Mouse (Mus musculus) kidney, adult 9 months (tissue): Measurements from ENCODE around the gene Armh3.
A peak's percentile ranks its signal among the peaks of the same experiment; 100 is the strongest.

Experiments used
- DNase-seq: peaks from one replicate; pipeline ENCODE4 v3.0.0; 2022

Gene Armh3

DNA sequence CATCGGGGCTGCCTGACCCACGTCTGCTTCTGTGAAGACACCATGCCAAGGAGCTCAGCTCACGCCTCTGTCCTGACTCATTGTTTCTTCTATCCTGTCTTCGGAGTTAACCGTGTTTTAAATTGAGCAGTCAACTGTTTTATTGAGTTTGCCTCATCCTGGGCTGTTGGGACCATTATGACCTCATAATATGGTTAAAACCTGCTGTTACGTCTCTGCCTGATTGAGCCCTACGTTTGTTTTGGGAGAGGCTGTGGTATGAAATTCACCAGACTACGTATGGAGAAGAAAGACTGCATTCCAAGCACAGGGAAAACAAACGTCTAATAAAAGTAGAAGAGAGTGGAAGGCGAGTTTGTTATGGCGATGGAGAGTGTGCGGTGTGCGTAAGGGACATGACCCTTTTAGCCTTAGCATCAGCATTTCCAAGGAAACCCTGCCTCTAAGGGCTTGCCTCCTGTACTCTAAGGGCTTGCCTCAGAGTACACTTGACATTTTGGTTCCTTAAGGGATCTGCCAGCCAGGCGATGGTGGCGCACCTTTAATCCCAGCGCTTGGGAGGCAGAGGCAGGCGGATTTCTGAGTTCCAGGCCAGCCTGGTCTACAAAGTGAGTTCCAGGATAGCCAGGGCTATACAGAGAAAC, 214.2 kb downstream of the Armh3 start:
- no peak for DNase-seq

DNA sequence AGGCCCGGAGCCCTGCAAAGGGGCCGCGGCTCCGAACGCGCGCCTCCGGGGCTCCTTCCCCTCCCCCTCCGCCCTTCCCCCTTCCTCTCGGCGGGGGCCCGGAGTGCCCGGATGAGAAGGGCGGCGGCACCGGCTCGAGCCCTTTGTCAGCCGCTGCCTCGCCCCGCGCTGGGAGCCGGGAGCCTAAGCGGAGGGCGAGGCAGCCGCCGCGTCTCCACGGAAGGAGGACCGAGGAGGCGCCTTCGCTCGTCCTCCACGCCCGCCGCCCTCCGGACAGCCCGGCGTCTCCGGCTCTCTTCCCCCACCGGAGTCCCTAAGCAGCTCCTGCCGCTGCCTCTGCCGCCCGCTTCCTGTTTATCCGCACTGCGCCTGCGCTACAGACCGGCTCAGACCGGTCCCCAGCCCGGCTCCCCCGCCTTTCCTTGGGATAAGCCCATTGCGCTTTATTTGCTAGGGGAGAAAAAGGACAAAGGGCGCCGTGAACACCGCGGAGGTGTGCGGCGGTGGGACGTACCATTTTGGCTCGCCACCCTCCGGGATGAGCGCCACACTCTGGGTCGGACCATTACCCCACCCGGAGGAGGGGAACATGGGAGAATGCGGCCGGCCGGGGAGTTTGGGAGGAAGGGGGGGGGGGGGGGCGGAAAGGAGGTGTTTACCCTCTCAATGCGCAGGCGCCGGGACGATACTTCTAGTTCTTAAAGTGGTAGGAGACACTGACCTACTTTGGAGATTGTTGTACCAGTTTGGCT, 214.9 kb downstream of the Armh3 start, which contains the start of gene Mgea5:
Gene Mgea5 (minus strand): TSS at position 657 of the 752 bp plus-strand sequence.
- DNase-seq, result peak; percentile 99

DNA sequence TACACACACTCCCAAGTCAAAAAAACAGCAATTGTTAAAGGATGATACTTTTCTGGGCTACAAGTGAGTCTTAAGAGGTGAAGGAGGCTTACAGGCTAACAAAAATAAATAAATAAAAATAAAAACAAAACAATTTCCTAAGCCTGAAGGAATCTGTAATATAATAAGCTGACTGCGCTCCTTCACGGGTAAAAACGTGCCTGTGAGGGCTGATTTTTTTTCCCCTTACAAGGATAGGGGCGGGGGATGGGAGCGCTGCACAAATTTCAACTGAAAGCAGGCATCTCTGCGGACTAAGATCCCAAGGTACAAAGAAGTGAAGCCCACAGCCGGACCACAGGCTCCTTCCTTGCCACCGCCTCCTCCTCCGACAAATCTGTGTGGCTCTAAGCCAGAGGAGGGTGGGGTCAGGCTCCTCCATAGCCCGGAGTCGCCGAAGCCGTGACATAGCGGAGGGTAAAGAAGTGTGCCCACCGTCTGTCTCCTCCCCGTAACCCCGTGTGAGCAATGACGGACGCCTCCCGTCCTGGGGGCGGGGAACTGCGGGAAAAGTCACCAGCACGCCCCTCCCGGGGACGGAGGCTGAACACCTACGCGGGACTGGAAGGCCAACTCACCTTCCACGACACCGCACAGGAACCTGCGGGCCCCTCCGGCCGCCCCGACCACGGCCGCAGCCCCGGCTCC, 215.8 kb downstream of the Armh3 start:
- DNase-seq, result peak; percentile 82

DNA sequence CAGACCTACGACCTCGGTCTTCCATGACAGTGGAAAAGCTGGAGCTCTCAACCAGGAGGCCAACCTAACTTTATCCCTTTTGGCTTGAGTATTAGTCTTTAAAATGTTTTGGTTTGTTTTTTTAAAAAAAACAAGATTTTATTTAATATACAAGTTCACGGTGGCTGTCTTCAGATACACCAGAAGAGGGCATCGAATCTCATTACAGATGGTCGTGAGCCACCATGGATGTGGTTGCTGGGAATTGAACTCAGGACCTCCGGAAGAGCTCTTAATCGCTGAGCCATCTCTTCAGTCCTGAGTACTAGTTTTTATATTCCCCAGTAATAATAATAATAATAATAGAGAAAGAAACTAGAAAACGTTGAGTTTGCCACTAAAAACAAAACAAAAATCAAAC, 216.6 kb downstream of the Armh3 start:
- DNase-seq, result no peak

DNA sequence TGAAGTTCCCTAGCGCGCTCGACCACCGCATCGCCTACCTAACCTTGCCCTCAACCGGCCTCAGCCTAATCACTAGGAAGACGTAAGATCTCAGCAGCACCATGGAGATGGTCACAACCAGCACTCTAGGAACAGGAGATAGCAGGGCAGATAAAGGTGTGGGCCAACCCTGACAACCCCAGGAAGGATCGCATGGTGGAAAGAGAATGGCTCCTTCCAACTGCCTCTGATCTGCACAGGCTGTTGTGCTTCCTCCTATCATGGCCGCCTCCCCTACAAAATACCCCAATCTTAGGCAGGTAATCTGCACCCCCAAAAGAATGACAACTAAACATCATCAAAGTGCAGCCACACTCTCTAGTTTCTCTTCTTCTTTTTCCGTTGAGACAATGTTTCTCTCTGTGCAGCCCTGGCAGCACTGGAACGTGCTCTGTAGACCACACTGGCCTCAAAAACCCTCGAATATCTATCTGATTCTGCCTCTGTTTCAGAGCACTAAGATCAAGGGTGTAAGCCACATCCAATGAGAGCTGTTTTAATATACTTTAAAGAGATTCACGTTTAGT, 217.9 kb downstream of the Armh3 start:
- DNase-seq, result no peak

DNA sequence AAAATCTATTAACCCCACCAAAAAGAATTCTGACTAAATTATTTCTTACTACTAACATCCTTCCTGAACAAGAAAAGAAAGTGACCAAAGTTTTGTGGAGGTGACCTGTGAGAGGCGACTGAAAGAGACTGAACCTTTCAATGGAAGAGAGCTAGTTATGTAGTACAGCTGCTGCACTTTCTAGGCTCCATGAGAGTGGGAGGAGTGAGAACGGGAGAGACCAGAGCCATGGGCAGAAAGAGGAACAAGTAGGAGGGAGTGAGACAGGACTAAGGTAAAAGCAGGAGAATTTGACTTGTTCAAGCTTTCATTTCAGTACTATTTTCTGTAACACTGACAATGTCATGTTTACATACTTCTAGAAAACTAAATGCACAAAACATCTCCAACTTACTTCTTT, 222.8 kb downstream of the Armh3 start:
- DNase-seq, result no peak

DNA sequence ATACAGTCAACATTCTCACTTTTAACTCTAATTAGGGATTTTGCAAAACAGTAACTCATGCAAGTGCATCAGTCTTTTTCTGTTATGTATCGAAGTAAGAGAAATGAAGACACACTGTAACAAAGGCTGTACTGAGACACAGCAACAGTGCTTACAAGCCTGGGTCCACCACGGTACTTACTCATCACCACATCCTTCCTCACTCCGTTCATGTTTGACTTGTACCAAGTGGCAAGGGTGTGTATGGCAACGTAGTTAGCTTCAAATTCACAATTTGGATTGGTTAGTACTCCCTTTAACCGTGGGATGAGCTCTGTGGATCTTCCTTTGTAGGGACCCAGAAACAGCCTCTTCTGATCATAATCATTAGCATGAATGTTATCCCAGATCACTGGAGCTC, 226.8 kb downstream of the Armh3 start:
- DNase-seq, result no peak
